Mouse (Mus musculus) MEL (cell line): ENCODE results near the gene Nolc1. TPM values are rescaled to one million over a fixed set of nuclear protein-coding genes. Genes with fewer than 3 reads are reported as not detected.
A peak's percentile ranks its signal among the peaks of the same experiment; 100 is the strongest.

Source experiments
- DNase-seq: peaks from one replicate; pipeline ENCODE4 v3.0.0; 2011; ENCODE audit warnings: low read depth, low spot score
- H3K27ac ChIP-seq: 2 replicates; pipeline ENCODE4 v1.5.1; 2012; ENCODE audit warnings: low read depth, mild to moderate bottlenecking, control low read depth, low read length, moderate library complexity; ENCODE audit not compliant: control insufficient read depth
- H3K27me3 ChIP-seq, 2 experiments: fragments of 150-350 bp in 1 of 2; sonication (generic) in 1 of 2; 2 replicates each; pipeline ENCODE4 v1.6.1; 2012; ENCODE audit warnings: low read length in 2 of 2, mild to moderate bottlenecking in 2 of 2, improper control_type of control experiment in 1 of 2, moderate library complexity in 1 of 2; ENCODE audit not compliant: insufficient read depth in 2 of 2, control insufficient read depth in 1 of 2
- H3K36me3 ChIP-seq, 2 experiments: 2 replicates each; pipeline ENCODE4 v1.6.1; 2012 to 2014; ENCODE audit warnings: low read length in 2 of 2, improper control_type of control experiment in 1 of 2, inconsistent platforms in 1 of 2, mild to moderate bottlenecking in 1 of 2; ENCODE audit not compliant: insufficient read depth in 2 of 2, control insufficient read depth in 1 of 2
- H3K4me1 ChIP-seq, 2 experiments: fragments of 150-350 bp in 1 of 2; sonication (generic) in 1 of 2; 2 replicates each; pipeline ENCODE4 v1.6.1; 2012; ENCODE audit warnings: low read length in 2 of 2, improper control_type of control experiment in 1 of 2, mild to moderate bottlenecking in 1 of 2; ENCODE audit not compliant: insufficient read depth in 2 of 2, control insufficient read depth in 1 of 2
- H3K4me3 ChIP-seq, 2 experiments: fragments of 150-350 bp in 1 of 2; sonication (generic) in 1 of 2; 2 replicates each; pipeline ENCODE4 v1.5.1; 2012; ENCODE audit warnings: low read depth in 2 of 2, low read length in 2 of 2, mild to moderate bottlenecking in 2 of 2, moderate library complexity in 2 of 2, control low read depth in 1 of 2, improper control_type of control experiment in 1 of 2; ENCODE audit not compliant: control insufficient read depth in 1 of 2, insufficient read depth in 1 of 2
- H3K79me2 ChIP-seq: 2 replicates; pipeline ENCODE4 v1.6.1; 2012; ENCODE audit warnings: mild to moderate bottlenecking, low read length, moderate library complexity; ENCODE audit not compliant: control insufficient read depth, poor library complexity, insufficient read depth
- H3K9ac ChIP-seq: 2 replicates; pipeline ENCODE4 v1.6.1; 2012; ENCODE audit warnings: low read depth, mild to moderate bottlenecking, control low read depth, low read length, moderate library complexity; ENCODE audit not compliant: control insufficient read depth, poor library complexity, severe bottlenecking
- H3K9me3 ChIP-seq: fragments of 150-350 bp; sonication (generic); replicated peaks from 2 replicates; pipeline ENCODE4 v1.6.1; 2012; ENCODE audit warnings: mild to moderate bottlenecking, low read length, improper control_type of control experiment, moderate library complexity; ENCODE audit not compliant: insufficient read depth
- CHD1 ChIP-seq: IDR thresholded peaks from 2 replicates; pipeline ENCODE4 v1.6.1; 2012; ENCODE audit warnings: low read depth, mild to moderate bottlenecking, inconsistent platforms, low read length, improper control_type of control experiment
- CHD2 ChIP-seq: IDR thresholded peaks from 2 replicates; pipeline ENCODE4 v1.6.1; 2011; ENCODE audit warnings: low read length, improper control_type of control experiment
- CTCF ChIP-seq, 3 experiments: IDR thresholded peaks in 2 of 3; conservative IDR thresholded peaks in 1 of 3; 2 replicates each; pipeline ENCODE4 v1.5.1; 2011 to 2012; ENCODE audit warnings: low read length in 3 of 3, low read depth in 2 of 3, mild to moderate bottlenecking in 2 of 3, improper control_type of control experiment in 1 of 3, inconsistent platforms in 1 of 3, mixed read lengths in 1 of 3, moderate library complexity in 1 of 3; ENCODE audit not compliant: control insufficient read depth in 1 of 3, insufficient read depth in 1 of 3, poor library complexity in 1 of 3, severe bottlenecking in 1 of 3
- ETS1 ChIP-seq: IDR thresholded peaks from 2 replicates; pipeline ENCODE4 v1.6.1; 2012; ENCODE audit warnings: low read depth, mild to moderate bottlenecking, inconsistent platforms, low read length, improper control_type of control experiment, moderate library complexity
- GABPA ChIP-seq: IDR thresholded peaks from 2 replicates; pipeline ENCODE4 v1.6.1; 2012; ENCODE audit warnings: low read depth, mild to moderate bottlenecking, inconsistent platforms, low read length, improper control_type of control experiment, moderate library complexity
- GATA1 ChIP-seq: IDR thresholded peaks from 2 replicates; pipeline ENCODE4 v1.6.1; 2011; ENCODE audit warnings: low read depth, low read length, improper control_type of control experiment
- MAFK ChIP-seq: IDR thresholded peaks from 2 replicates; pipeline ENCODE4 v1.6.1; 2011; ENCODE audit warnings: low read depth, mild to moderate bottlenecking, low read length, improper control_type of control experiment, borderline replicate concordance
- MAZ ChIP-seq: IDR thresholded peaks from 2 replicates; pipeline ENCODE4 v1.6.1; 2012; ENCODE audit warnings: low read depth, mild to moderate bottlenecking, inconsistent platforms, low read length, improper control_type of control experiment
- MYB ChIP-seq: IDR thresholded peaks from 2 replicates; pipeline ENCODE4 v1.6.1; 2011; ENCODE audit warnings: mild to moderate bottlenecking, low read depth, low read length, improper control_type of control experiment
- NRF1 ChIP-seq: IDR thresholded peaks from 2 replicates; pipeline ENCODE4 v1.6.1; 2014; ENCODE audit warnings: low read depth, mild to moderate bottlenecking, inconsistent platforms, low read length, improper control_type of control experiment, moderate library complexity; ENCODE audit not compliant: poor library complexity, insufficient read depth, severe bottlenecking
- POLR2AphosphoS2 ChIP-seq: IDR thresholded peaks from 2 replicates; pipeline ENCODE4 v1.6.1; 2011; ENCODE audit warnings: low read length, improper control_type of control experiment
- POLR2AphosphoS5 ChIP-seq: IDR thresholded peaks from 2 replicates; pipeline ENCODE4 v1.6.1; 2012; ENCODE audit warnings: low read depth, borderline replicate concordance, mild to moderate bottlenecking, inconsistent platforms, low read length, moderate library complexity, mixed read lengths
- TAL1 ChIP-seq: IDR thresholded peaks from 2 replicates; pipeline ENCODE4 v1.6.1; 2012; ENCODE audit warnings: mild to moderate bottlenecking, inconsistent platforms, low read length, moderate library complexity, mixed read lengths
- UBTF ChIP-seq: IDR thresholded peaks from 2 replicates; pipeline ENCODE4 v1.6.1; 2012; ENCODE audit warnings: low read depth, mild to moderate bottlenecking, inconsistent platforms, low read length, improper control_type of control experiment, moderate library complexity, borderline replicate concordance; ENCODE audit not compliant: insufficient read depth
- USF2 ChIP-seq, 2 experiments: IDR thresholded peaks; 2 replicates each; pipeline ENCODE4 v1.6.1; 2011 to 2012; ENCODE audit warnings: improper control_type of control experiment in 2 of 2, low read length in 2 of 2, borderline replicate concordance in 1 of 2, inconsistent platforms in 1 of 2, low read depth in 1 of 2, mild to moderate bottlenecking in 1 of 2; ENCODE audit not compliant: insufficient read depth in 1 of 2
- ZC3H11A ChIP-seq: IDR thresholded peaks from 2 replicates; pipeline ENCODE4 v1.6.1; 2012; ENCODE audit warnings: low read depth, mild to moderate bottlenecking, inconsistent platforms, low read length, improper control_type of control experiment
- ZMIZ1 ChIP-seq: IDR thresholded peaks from 2 replicates; pipeline ENCODE4 v1.6.1; 2012; ENCODE audit warnings: low read depth, mild to moderate bottlenecking, inconsistent platforms, low read length, improper control_type of control experiment, moderate library complexity
- polyA plus RNA-seq, 2 experiments: library from polyadenylated mRNA; stranded (reverse) in 1 of 2; unstranded in 1 of 2; fragments of >175 nt in 1 of 2; fragments of >200 nt in 1 of 2; gene quantifications; 2 replicates each; pipeline versions ENCODE4 v1.2.1 to v1.2.4; 2012; ENCODE audit warnings: low replicate concordance in 2 of 2, low read depth in 1 of 2; ENCODE audit not compliant: insufficient read length in 2 of 2, insufficient read depth in 1 of 2, missing spikeins in 1 of 2
- total RNA-seq: library from RNA; depleted of rRNA; stranded (reverse); fragments of 300-350 nt; gene quantifications from 2 replicates; pipeline ENCODE4 v1.2.3, GENCODE M21; 2012

The Nolc1 gene
- total and polyA plus RNA-seq, 3 experiments, result 213 to 753 (median 294) TPM

GRCm38 (mm10) chr19:46075616-46076607 lies at the start of gene Nolc1 (continued):
- TF ChIP-seq CHD1 (peak; percentile 93), POLR2AphosphoS5 (peak; percentile 73; the same call in 1 of the 2 replicates), CHD2 (no peak), ETS1 (peak; percentile 74; the same call in 1 of the 2 replicates), GABPA (no peak)

- DNase-seq, result no peak
- Histone ChIP-seq H3K9me3 (no peaks in the 10 kb centered on the region), H3K4me3 (no peak overlapping the region), H3K27ac (no peak overlapping the region), H3K9ac (no peak overlapping the region), H3K79me2 (no peaks in the 10 kb centered on the region), H3K27me3 (no peaks in the 10 kb centered on the region; a peak in 1 of 4 replicates), H3K36me3 (no peaks in the 10 kb centered on the region), H3K4me1 (no peaks in the 10 kb centered on the region)
- TF ChIP-seq UBTF (no peak), GATA1 (no peak), ZMIZ1 (no peak), MAFK (no peak), USF2 (IDR thresholded peaks at IDR 0.05; ENCODE audit: borderline replicate concordance in 1 of 2, insufficient read depth in 1 of 2, low read depth in 1 of 2, low read length in 2 of 2) (no peak), POLR2AphosphoS2 (no peak), TAL1 (no peak), POLR2AphosphoS5 (no peak), CTCF (IDR thresholded peaks at IDR 0.05 in 2 of 3, conservative IDR thresholded peaks at IDR 0.05 in 1 of 3; ENCODE audit: control insufficient read depth in 1 of 3, insufficient read depth in 1 of 3, low read depth in 2 of 3, low read length in 3 of 3, poor library complexity in 1 of 3, severe bottlenecking in 1 of 3) (no peak), NRF1 (no peak), MYB (no peak), ZC3H11A (no peak), MAZ (no peak)
These were observed 49.1 kb upstream of the Nolc1 start for GRCm38 (mm10) chr19:46026567-46026966.
